Mouse (Mus musculus): ENCODE results near the gene Phf3.
"Not testable (repeated sequence)": the region's sequence is repeated elsewhere in the genome, so short reads cannot be mapped to it uniquely, and the experiment has no call there.

The Phf3 gene

GRCm38 (mm10) chr1:30873541-30874260, at the start of gene Phf3:
Gene Phf3, minus strand, starts transcription at chr1:30873921.
- in situ Hi-C loops (cut with MboI, MseI): no loop called here

GRCm38 (mm10) chr1:30922237-30922636, 48.5 kb upstream of the Phf3 start:
- in situ Hi-C loops (cut with MboI, MseI): no loop called here

GRCm38 (mm10) chr1:30921252-30921651, 47.5 kb upstream of the Phf3 start:
- in situ Hi-C loops (cut with MboI, MseI): no loop called here

DNA sequence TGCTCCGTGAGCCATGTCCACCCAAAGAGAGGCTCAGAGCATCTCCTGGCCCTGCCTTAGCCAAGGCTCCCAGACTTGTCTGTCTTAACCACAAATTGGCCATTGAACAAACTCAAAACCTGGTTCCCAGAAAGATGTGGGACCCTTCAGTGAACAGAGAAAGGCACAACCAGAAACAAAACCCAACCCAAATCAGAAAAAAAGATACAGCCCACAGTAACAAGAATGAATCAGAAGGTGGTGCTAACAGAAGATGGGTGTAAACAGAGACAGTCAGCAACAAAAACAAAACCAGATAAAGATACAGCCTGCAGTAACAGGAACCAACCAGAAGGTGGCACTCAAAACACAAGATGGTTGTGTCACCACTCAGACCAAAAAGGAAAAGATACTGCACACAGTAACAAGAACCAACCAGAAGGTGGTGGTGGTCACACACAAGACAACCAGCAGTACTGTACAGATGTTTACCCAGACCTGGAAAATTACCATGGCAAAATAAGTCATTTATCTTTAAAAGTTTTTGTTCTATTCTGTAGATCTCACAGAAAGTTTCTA, 47.0 kb upstream of the Phf3 start:
- in situ Hi-C loops (cut with MboI, MseI): no loop called here

GRCm38 (mm10) chr1:30910172-30910571, 36.5 kb upstream of the Phf3 start:
- in situ Hi-C loops (cut with MboI, MseI): no loop called here

- in situ Hi-C loops (cut with MboI, MseI): loop anchor here (10.0 kb wide), 1 partner anchor 714 kb away; no protein-coding TSS in a partner anchor
These were observed 35.1 kb upstream of the Phf3 start for GRCm38 (mm10) chr1:30908797-30909196.

- in situ Hi-C loops (cut with MboI, MseI): loop anchor here (10.0 kb wide), 1 partner anchor 709 kb away; no protein-coding TSS in a partner anchor
These were observed 29.9 kb upstream of the Phf3 start for GRCm38 (mm10) chr1:30903480-30904218.

DNA sequence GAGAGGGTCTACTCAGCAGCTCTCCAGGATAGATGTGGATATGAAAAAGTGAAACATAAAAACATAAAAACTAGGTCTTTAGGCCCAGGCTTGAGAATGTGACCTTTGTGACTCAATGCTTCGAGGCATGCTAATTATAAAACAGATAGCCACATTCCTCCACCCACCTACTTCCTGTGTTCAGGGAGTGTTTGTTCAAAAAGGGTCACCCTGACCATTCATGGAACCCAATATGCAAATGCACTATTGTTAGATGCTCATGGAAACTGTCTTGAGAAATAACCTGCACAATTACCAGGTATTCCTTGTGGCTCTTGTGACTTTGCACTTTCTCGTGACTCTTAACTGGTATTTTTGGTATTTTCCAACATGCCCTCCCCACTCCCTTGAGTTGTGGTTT, 25.0 kb upstream of the Phf3 start:
- in situ Hi-C loops (cut with MboI, MseI): no loop called here

GRCm38 (mm10) chr1:30895366-30895765, 21.6 kb upstream of the Phf3 start:
- in situ Hi-C loops (cut with MboI, MseI): not testable (repeated sequence)

- in situ Hi-C loops (cut with MboI, MseI): loop anchor here (5.0 kb wide), 1 partner anchor 53 kb away; no protein-coding TSS in a partner anchor
These were observed 10.1 kb upstream of the Phf3 start for GRCm38 (mm10) chr1:30883806-30884205.

DNA sequence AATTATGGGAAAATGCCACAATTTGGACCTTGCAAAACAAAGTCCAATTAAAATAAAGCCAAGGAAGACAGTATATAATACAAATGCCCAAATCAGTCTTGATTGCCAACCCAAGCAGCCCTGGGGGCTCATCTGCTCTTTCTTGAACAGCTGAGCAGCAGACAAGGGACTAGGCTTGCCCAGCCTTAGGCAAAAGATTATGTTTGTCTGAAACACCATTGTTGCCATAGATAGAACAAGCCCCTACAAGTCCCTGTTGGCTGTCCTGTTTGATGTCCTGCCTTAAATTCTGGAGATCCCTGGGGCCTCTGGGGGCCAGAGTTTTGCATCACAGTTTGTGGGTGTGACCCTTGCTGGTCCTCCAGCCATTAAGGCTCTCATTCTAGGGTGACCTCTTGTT, 2.0 kb upstream of the Phf3 start:
- in situ Hi-C loops (cut with MboI, MseI): no loop called here

DNA sequence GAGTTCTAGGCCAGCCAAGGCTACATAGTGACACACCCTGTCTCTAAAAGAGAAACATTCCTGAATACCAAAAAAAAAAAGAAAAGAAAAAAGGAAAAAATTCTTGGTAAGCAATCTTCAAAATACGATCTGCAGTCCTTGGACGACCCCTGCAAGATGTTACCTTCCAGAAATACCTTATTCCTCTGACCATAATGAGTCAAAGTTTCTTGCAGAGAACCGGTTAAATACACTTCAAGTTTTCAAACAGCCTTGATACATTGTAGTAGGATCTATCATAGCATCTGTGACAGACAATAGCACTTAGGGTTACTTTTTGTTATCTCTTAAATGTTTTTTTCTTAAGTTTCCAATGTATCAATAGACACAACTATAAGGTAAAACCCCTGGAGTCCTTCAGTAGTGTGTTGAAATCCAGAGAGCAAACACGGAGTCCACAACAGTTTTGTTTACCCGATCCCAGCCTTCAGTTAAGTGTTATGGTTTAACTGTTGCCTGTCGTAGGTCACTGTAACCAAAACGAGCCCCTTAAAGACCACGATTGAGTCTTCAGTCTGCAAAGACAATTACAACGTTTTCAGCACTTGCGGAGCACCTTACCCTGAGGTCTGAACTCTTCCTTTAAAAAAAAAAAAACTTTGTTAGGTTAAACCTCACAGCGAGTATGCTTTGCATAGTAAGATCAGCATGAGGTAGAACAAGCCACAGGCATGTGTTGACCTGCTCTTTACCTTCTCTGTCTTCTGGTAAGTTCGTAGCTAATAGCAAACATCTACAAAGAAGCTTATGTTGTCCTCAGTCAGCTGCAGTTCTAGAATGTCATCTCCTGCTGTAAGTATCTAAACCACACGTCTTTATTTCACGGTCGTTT, 775 bp upstream of the Phf3 start:
- in situ Hi-C loops (cut with MboI, MseI): no loop called here

DNA sequence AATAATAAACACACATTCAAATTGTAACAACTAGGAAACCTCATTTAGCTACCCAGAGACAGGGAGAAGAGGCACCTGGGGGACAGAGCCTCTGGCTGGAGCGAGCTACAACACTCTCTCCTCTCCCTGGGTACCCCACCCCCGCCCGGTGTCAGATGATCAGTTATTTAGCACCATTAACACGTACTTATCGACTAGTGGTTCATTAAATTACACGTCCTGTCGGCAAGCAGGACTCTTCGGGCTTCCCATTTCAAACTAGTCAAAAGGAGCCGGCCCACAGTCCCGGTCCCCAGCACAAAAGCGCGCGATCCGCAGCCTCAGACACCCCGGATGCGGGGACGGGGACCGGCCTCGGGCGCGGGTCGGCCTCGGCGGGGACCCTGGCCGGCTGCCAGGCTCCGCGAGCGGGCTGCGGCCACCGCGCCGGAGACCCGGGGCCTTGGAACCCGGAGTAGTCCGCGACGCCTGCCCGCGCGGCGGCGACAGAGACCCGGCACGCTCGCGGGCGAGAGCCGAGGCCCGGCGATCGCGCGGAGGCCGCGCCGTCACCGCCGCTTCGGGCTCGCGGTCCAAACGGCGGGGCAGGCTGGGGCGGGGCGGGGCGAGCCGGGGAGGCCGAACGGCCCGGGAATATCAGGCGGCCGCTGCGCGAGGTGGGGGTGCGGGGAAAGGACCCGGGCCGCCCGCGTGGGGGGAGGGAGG, 733 bp downstream of the Phf3 start:
- in situ Hi-C loops (cut with MboI, MseI): no loop called here

GRCm38 (mm10) chr1:30867786-30868185, 5.9 kb downstream of the Phf3 start:
- in situ Hi-C loops (cut with MboI, MseI): no loop called here

- in situ Hi-C loops (cut with MboI, MseI): no loop called here
These were observed 21.2 kb downstream of the Phf3 start for GRCm38 (mm10) chr1:30852518-30852917.

GRCm38 (mm10) chr1:30851920-30852319, 21.8 kb downstream of the Phf3 start:
- in situ Hi-C loops (cut with MboI, MseI): no loop called here

DNA sequence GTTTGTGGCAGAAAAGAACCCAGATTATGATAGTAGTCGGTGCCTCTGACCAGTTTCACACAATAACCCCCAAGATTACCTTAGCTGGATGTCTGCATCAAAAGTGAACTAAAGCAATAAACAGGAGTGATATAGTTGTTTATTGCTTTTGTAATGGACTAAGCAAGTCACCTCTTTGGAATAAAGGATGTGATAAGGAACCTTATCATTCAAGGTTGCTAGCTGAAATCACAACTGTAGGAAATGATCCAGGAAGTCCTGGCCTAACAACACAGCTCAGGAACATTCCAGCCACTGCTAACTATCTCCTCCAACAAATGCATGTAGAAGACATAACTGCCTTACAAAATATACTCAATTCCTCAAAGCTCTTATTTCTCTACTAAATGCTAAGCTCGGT, 22.8 kb downstream of the Phf3 start:
- in situ Hi-C loops (cut with MboI, MseI): no loop called here

GRCm38 (mm10) chr1:30849955-30850354, 23.8 kb downstream of the Phf3 start:
- in situ Hi-C loops (cut with MboI, MseI): no loop called here

DNA sequence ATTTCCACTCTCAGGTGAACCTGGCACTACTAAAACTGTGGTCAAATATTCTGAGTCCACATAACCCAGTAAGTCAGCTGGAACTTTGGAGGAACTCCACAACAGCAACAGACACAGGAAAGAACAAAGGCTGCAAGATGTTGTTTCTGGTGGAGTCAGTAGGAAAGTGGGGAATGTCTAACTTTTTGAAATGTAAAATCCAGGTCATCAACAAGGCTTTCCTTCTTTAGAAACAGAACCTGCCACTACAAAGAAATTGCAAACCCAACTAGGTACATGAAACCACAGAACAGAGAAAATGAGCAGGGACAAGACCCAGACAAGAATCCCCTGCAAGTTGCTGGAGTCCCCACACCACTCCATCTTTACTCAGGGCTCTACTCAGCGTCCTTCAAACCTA, 26.0 kb downstream of the Phf3 start:
- in situ Hi-C loops (cut with MboI, MseI): no loop called here

DNA sequence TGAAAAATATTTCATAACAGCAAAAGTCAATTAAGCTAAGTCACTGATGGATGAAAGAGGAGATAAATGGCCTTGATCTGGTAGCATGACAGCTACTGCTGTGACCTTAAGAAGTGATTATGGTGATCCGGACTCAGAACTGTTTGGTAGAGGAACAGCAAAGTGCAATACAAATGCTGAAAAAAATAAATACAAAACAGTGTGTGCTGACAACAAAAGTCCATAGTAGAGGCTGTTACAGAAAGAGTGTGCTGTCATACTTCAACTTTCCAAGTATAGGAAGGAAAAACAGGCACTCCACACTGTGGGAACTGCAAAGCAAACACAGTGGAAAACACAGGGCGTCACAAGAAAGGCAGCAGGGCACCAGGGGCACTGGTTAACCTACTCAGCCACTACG, 34.1 kb downstream of the Phf3 start:
- in situ Hi-C loops (cut with MboI, MseI): no loop called here

DNA sequence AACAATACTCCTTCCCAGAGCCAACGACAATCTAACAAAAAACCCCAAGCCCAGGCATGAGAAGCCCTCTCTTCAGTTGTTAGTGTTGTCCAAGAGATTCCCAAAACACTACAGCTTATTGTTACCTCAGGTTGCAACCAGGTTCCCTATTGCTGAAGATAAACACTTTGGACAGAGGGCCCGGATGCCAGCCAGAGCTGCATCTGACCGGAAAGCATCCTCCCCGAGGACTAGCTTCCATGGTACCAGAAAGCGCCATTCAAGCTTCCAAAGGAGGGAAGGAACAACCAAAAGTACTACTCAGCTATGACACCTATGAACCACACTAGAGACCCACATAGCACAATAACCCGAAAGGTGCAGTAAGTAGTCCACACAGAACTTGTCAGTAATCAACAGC, 38.2 kb downstream of the Phf3 start:
- in situ Hi-C loops (cut with MboI, MseI): no loop called here

Measured in T-helper 1 cell (primary cell).